Mouse (Mus musculus) liver, embryonic 15.5 days (tissue): ENCODE results near the gene Scel. TPM values are rescaled to one million over a fixed set of nuclear protein-coding genes. Genes with fewer than 3 reads are reported as not detected.
A peak's percentile ranks its signal among the peaks of the same experiment; 100 is the strongest.

ENCODE experiments used
- ATAC-seq: fragments of 200-750 bp; cut with Nextera tagmentation; 2 replicates; pipeline ENCODE4 v1.8.0; 2017; ENCODE audit warnings: moderate number of reproducible peaks, mild to moderate bottlenecking, moderate library complexity; ENCODE audit not compliant: insufficient read depth
- H3K27ac ChIP-seq: fragments of 300-500 bp; sonication (generic); replicated peaks from 2 replicates; pipeline ENCODE4 v1.5.1; 2015; ENCODE audit warnings: mild to moderate bottlenecking, inconsistent platforms
- H3K27me3 ChIP-seq: fragments of 300-500 bp; sonication (generic); 2 replicates; pipeline ENCODE4 v1.6.1; 2015; ENCODE audit warnings: mild to moderate bottlenecking, inconsistent platforms
- H3K36me3 ChIP-seq: fragments of 300-500 bp; sonication (generic); replicated peaks from 2 replicates; pipeline ENCODE4 v1.6.1; 2015; ENCODE audit warnings: moderate library complexity, mild to moderate bottlenecking, inconsistent platforms
- H3K4me1 ChIP-seq: fragments of 300-500 bp; sonication (generic); replicated peaks from 2 replicates; pipeline ENCODE4 v1.6.1; 2015; ENCODE audit warnings: inconsistent platforms
- H3K4me2 ChIP-seq: fragments of 300-500 bp; sonication (generic); 2 replicates; pipeline ENCODE4 v1.6.1; 2015; ENCODE audit warnings: moderate library complexity, mild to moderate bottlenecking, inconsistent platforms
- H3K4me3 ChIP-seq: fragments of 300-500 bp; sonication (generic); replicated peaks from 2 replicates; pipeline ENCODE4 v1.5.1; 2015; ENCODE audit warnings: mild to moderate bottlenecking, inconsistent platforms
- H3K9ac ChIP-seq: fragments of 300-500 bp; sonication (generic); 2 replicates; pipeline ENCODE4 v1.6.1; 2015; ENCODE audit warnings: moderate library complexity, mild to moderate bottlenecking, inconsistent platforms
- H3K9me3 ChIP-seq: fragments of 300-500 bp; sonication (generic); replicated peaks from 2 replicates; pipeline ENCODE4 v1.6.1; 2016; ENCODE audit warnings: inconsistent platforms
- WGBS: fragments of 180-500 bp; shearing (Covaris S2); methylation state at CpG from one replicate; pipeline ENCODE4 v1.1.7; 2015; ENCODE audit warnings: mixed read lengths; ENCODE audit not compliant: insufficient replicate concordance; 5-methylcytosine and 5-hydroxymethylcytosine counted together
- polyA plus RNA-seq: library from polyadenylated mRNA; unstranded; fragments of >200 nt; fragmentation: Nextera tagmentation; extraction: Ambion mirVana; gene quantifications from 2 replicates; pipeline ENCODE4 v1.2.1, GENCODE M21; 2015

The Scel gene
- polyA plus RNA-seq, 1 experiment from 2014 or later = 0.14 TPM

- ATAC-seq = no peak
- H3K4me2 ChIP-seq = no peak overlapping the region
- no peaks in the 10 kb centered on the region for H3K9me3 ChIP-seq
- no peaks in the 10 kb centered on the region for H3K4me1 ChIP-seq
- H3K27ac ChIP-seq = no peak overlapping the region
- H3K9ac ChIP-seq = no peak overlapping the region
- no peaks in the 10 kb centered on the region for H3K27me3 ChIP-seq
- no peak overlapping the region for H3K4me3 ChIP-seq
- no peaks in the 10 kb centered on the region for H3K36me3 ChIP-seq
- 54% methylated on average over 2 of the region's 2 CpGs for WGBS
Observed at GRCm38 (mm10) chr14:103621207-103621606, 108.1 kb downstream of the Scel start.

GRCm38 (mm10) chr14:103626100-103626499, 113.0 kb downstream of the Scel start:
- ATAC-seq = no peak
- Histone ChIP-seq H3K27ac (no peak overlapping the region), H3K36me3 (no peaks in the 10 kb centered on the region), H3K27me3 (no peaks in the 10 kb centered on the region), H3K4me3 (no peak overlapping the region), H3K9ac (no peak overlapping the region), H3K9me3 (no peaks in the 10 kb centered on the region), H3K4me1 (no peaks in the 10 kb centered on the region), H3K4me2 (no peak overlapping the region)
- WGBS = 73% methylated on average over 6 of the region's 6 CpGs

- H3K36me3 ChIP-seq = no peaks in the 10 kb centered on the region
Observed at GRCm38 (mm10) chr14:103629639-103630364, 116.7 kb downstream of the Scel start.

GRCm38 (mm10) chr14:103630545-103630944, 117.4 kb downstream of the Scel start:
- Histone ChIP-seq H3K9me3 (no peaks in the 10 kb centered on the region), H3K27me3 (no peaks in the 10 kb centered on the region), H3K27ac (no peak overlapping the region), H3K4me1 (no peaks in the 10 kb centered on the region), H3K9ac (no peak overlapping the region), H3K36me3 (no peaks in the 10 kb centered on the region), H3K4me3 (no peak overlapping the region), H3K4me2 (no peak overlapping the region)
- no peak for ATAC-seq
- 74% methylated on average over 8 of the region's 8 CpGs for WGBS

More at GRCm38 (mm10) chr14:103629639-103630364, 116.7 kb downstream of the Scel start:
- Histone ChIP-seq H3K9me3 (no peaks in the 10 kb centered on the region), H3K27ac (no peak overlapping the region), H3K27me3 (no peaks in the 10 kb centered on the region), H3K4me2 (no peak overlapping the region), H3K9ac (no peak overlapping the region), H3K4me1 (no peaks in the 10 kb centered on the region), H3K4me3 (no peak overlapping the region)
- WGBS = 73% methylated on average over 7 of the region's 7 CpGs
- no peak for ATAC-seq

- no peaks in the 10 kb centered on the region for H3K4me1 ChIP-seq
- no peaks in the 10 kb centered on the region for H3K9me3 ChIP-seq
- H3K4me2 ChIP-seq = no peak overlapping the region
- ATAC-seq = no peak
- WGBS = 54% methylated on average over 3 of the region's 3 CpGs
- H3K9ac ChIP-seq = no peak overlapping the region
- peaks cover 9% of the 10 kb centered on the region for H3K27me3 ChIP-seq
- H3K27ac ChIP-seq = no peak overlapping the region
- no peaks in the 10 kb centered on the region for H3K36me3 ChIP-seq
- H3K4me3 ChIP-seq = no peak overlapping the region
Observed at GRCm38 (mm10) chr14:103643933-103644332, 130.8 kb downstream of the Scel start.

- Histone ChIP-seq H3K9ac (no peak overlapping the region), H3K4me1 (peaks cover 14% of the 10 kb centered on the region)
- WGBS = 58% methylated on average over 2 of the region's 2 CpGs
Observed at GRCm38 (mm10) chr14:103647981-103648380, 134.8 kb downstream of the Scel start.

GRCm38 (mm10) chr14:103648623-103649255, 135.6 kb downstream of the Scel start:
- no peak overlapping the region for H3K9ac ChIP-seq
- H3K4me2 ChIP-seq = no peak overlapping the region
- WGBS = 40% methylated on average over 12 of the region's 12 CpGs
- peaks cover 42% of the 10 kb centered on the region for H3K27me3 ChIP-seq
- no peak overlapping the region for H3K4me3 ChIP-seq
- H3K9me3 ChIP-seq = no peaks in the 10 kb centered on the region
- H3K36me3 ChIP-seq = no peaks in the 10 kb centered on the region
- peaks cover 14% of the 10 kb centered on the region for H3K4me1 ChIP-seq
- no peak overlapping the region for H3K27ac ChIP-seq
- ATAC-seq = no peak

More at GRCm38 (mm10) chr14:103647981-103648380, 134.8 kb downstream of the Scel start:
- H3K27me3 ChIP-seq = peaks cover 42% of the 10 kb centered on the region
- no peak overlapping the region for H3K27ac ChIP-seq
- H3K9me3 ChIP-seq = no peaks in the 10 kb centered on the region
- H3K4me2 ChIP-seq = no peak overlapping the region
- no peaks in the 10 kb centered on the region for H3K36me3 ChIP-seq
- no peak for ATAC-seq
- H3K4me3 ChIP-seq = no peak overlapping the region

- Histone ChIP-seq H3K36me3 (no peaks in the 10 kb centered on the region), H3K9ac (no peak overlapping the region), H3K4me1 (peaks cover 14% of the 10 kb centered on the region), H3K4me3 (no peak overlapping the region), H3K4me2 (0 out of 2 replicates have a peak overlapping the region, but pooled peaks have one; percentile 90), H3K27me3 (peaks cover 42% of the 10 kb centered on the region), H3K9me3 (no peaks in the 10 kb centered on the region), H3K27ac (no peak overlapping the region)
- ATAC-seq = no peak
- WGBS = 54% methylated on average over 4 of the region's 4 CpGs
Observed at GRCm38 (mm10) chr14:103649302-103649701, 136.2 kb downstream of the Scel start.

GRCm38 (mm10) chr14:103649896-103650334, 136.8 kb downstream of the Scel start, which contains the start of gene Slain1:
Slain1 (plus strand) TSS chr14:103650228.
- whole genome bisulfite sequencing = under 1% methylated on average over 32 of the region's 32 CpGs
- H3K4me3 ChIP-seq = peak within 1 kb of the TSS; percentile 61
- no peak within 1 kb of the TSS for H3K27ac ChIP-seq
- H3K9me3 ChIP-seq = no peaks in the 10 kb centered on the region
- H3K27me3 ChIP-seq = peaks cover 42% of the 10 kb centered on the region
- H3K4me2 ChIP-seq = peak within 1 kb of the TSS; percentile 90
- ATAC-seq = peak; percentile 75
- 0 out of 2 replicates have a peak within 1 kb of the TSS, but pooled peaks have one; percentile 15 for H3K9ac ChIP-seq
- no peaks in the 10 kb centered on the region for H3K36me3 ChIP-seq
- H3K4me1 ChIP-seq = peaks cover 14% of the 10 kb centered on the region

- Histone ChIP-seq H3K4me1 (peaks cover 14% of the 10 kb centered on the region), H3K27ac (no peak overlapping the region), H3K4me3 (peak overlapping the region; percentile 61), H3K27me3 (peaks cover 42% of the 10 kb centered on the region), H3K36me3 (no peaks in the 10 kb centered on the region), H3K9ac (0 out of 2 replicates have a peak overlapping the region, but pooled peaks have one; percentile 15), H3K4me2 (peak overlapping the region; percentile 90), H3K9me3 (no peaks in the 10 kb centered on the region)
- peak; percentile 48 for ATAC-seq
- under 1% methylated on average over 63 of the region's 67 CpGs for WGBS
Observed at GRCm38 (mm10) chr14:103650413-103651101, 137.4 kb downstream of the Scel start.

- H3K9ac ChIP-seq = no peak overlapping the region
- H3K27ac ChIP-seq = no peak overlapping the region
- ATAC-seq = no peak
Observed at GRCm38 (mm10) chr14:103651106-103651505, 138.0 kb downstream of the Scel start.

More at GRCm38 (mm10) chr14:103651106-103651505, 138.0 kb downstream of the Scel start:
- WGBS = 8% methylated on average over 11 of the region's 11 CpGs
- Histone ChIP-seq H3K27me3 (peaks cover 42% of the 10 kb centered on the region), H3K36me3 (no peaks in the 10 kb centered on the region), H3K4me2 (peak overlapping the region; percentile 90), H3K4me1 (peaks cover 14% of the 10 kb centered on the region), H3K9me3 (no peaks in the 10 kb centered on the region), H3K4me3 (peak overlapping the region; percentile 61)
